Mouse (Mus musculus) myocyte (in vitro differentiated cells): ENCODE results near the gene Tmem97.

Experiments used
- CEBPB ChIP-seq: IDR thresholded peaks from 2 replicates; pipeline ENCODE4 v1.6.1; 2011; ENCODE audit warnings: mild to moderate bottlenecking, moderate library complexity; ENCODE audit not compliant: poor library complexity, insufficient read depth, severe bottlenecking
- E2F4 ChIP-seq: IDR thresholded peaks from one replicate; pipeline ENCODE4 v1.6.1; 2011; ENCODE audit warnings: mild to moderate bottlenecking, control low read depth, moderate library complexity; ENCODE audit not compliant: insufficient read depth
- MAX ChIP-seq: IDR thresholded peaks from one replicate; pipeline ENCODE4 v1.6.1; 2011; ENCODE audit warnings: low read depth, mild to moderate bottlenecking, control low read depth
- MYOD1 ChIP-seq, 3 experiments: IDR thresholded peaks; one replicate each; pipeline ENCODE4 v1.6.1; 2011; ENCODE audit warnings: control low read depth in 2 of 3, low read depth in 2 of 3, mild to moderate bottlenecking in 2 of 3, moderate library complexity in 1 of 3; ENCODE audit not compliant: insufficient read length in 2 of 3, control insufficient read depth in 1 of 3
- MYOG ChIP-seq, 3 experiments: IDR thresholded peaks; one replicate each; pipeline ENCODE4 v1.6.1; 2011; ENCODE audit warnings: control low read depth in 2 of 3, low read depth in 2 of 3, mild to moderate bottlenecking in 2 of 3; ENCODE audit not compliant: insufficient read length in 2 of 3, control insufficient read depth in 1 of 3, insufficient read depth in 1 of 3
- POLR2A ChIP-seq: IDR thresholded peaks from one replicate; pipeline ENCODE4 v1.6.1; 2011; ENCODE audit warnings: low read depth, mild to moderate bottlenecking, control low read depth, moderate library complexity; ENCODE audit not compliant: insufficient read length
- POLR2AphosphoS2 ChIP-seq: IDR thresholded peaks from one replicate; pipeline ENCODE4 v1.6.1; 2011; ENCODE audit warnings: low read depth, control low read depth; ENCODE audit not compliant: insufficient read length
- REST ChIP-seq: IDR thresholded peaks from one replicate; pipeline ENCODE4 v1.6.1; 2011; ENCODE audit warnings: mild to moderate bottlenecking, control low read depth, moderate library complexity; ENCODE audit not compliant: insufficient read depth, insufficient read length
- SRF ChIP-seq: IDR thresholded peaks from one replicate; pipeline ENCODE4 v1.6.1; 2011; ENCODE audit warnings: low read depth; ENCODE audit not compliant: control insufficient read depth, insufficient read length
- TCF12 ChIP-seq: IDR thresholded peaks from one replicate; pipeline ENCODE4 v1.6.1; 2011; ENCODE audit warnings: mild to moderate bottlenecking, control low read depth; ENCODE audit not compliant: poor library complexity, insufficient read depth, severe bottlenecking
- USF1 ChIP-seq: IDR thresholded peaks from one replicate; pipeline ENCODE4 v1.6.1; 2011; ENCODE audit warnings: low read depth, mild to moderate bottlenecking, control low read depth, moderate library complexity

GRCm38 (mm10) chr11:78536080-78536689 lies 14.4 kb downstream of the Tmem97 start, which contains the start of the genes Tnfaip1 and Ift20:
- peak; percentile 76 for TF ChIP-seq POLR2A
- no peak for TF ChIP-seq CEBPB
- no peak for TF ChIP-seq TCF12
- TF ChIP-seq MYOD1 (IDR thresholded peaks at IDR 0.05; ENCODE audit: control insufficient read depth in 1 of 3, insufficient read length in 2 of 3, low read depth in 2 of 3), result no peak
- no peak for TF ChIP-seq MYOG (IDR thresholded peaks at IDR 0.05; ENCODE audit: control insufficient read depth in 1 of 3, insufficient read depth in 1 of 3, insufficient read length in 2 of 3, low read depth in 2 of 3)
- TF ChIP-seq POLR2AphosphoS2, result peak; percentile 87
- no peak for TF ChIP-seq E2F4
- TF ChIP-seq SRF, result peak; percentile 12
- no peak for TF ChIP-seq REST
- TF ChIP-seq MAX, result peak; percentile 65
- no peak for TF ChIP-seq USF1
